Mouse (Mus musculus) kidney, adult 9 months (tissue): Measurements from ENCODE around the gene Sec1.
A peak's percentile ranks its signal among the peaks of the same experiment; 100 is the strongest.

Source experiments
- DNase-seq: peaks from one replicate; pipeline ENCODE4 v3.0.0; 2022

The Sec1 gene

GRCm38 (mm10) chr7:45693921-45694591 lies at the start of gene Sec1:
Sec1 (minus strand) TSS chr7:45694402.
- no peak for DNase-seq

DNA sequence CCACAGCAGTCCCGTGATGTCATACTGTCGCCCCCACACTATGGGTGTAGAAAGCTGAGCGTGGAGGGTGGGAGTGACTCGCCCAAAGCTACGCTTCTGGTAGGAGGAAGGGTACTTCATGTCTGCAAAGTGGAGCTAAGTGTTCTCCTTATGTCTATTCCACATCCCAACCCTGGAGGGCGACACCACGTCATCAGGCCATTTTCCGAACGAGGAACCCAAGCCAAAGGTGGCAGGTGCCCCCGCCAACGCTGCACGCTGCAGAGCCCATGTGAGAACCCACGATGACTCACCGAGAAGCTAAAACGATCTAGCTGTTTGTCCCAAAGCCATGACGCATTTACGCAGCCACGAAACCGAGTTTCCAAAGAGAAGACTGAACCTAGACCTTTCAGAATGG lies 48.1 kb upstream of the Sec1 start:
- DNase-seq: no peak

GRCm38 (mm10) chr7:45741777-45742176 lies 47.6 kb upstream of the Sec1 start:
- no peak for DNase-seq

GRCm38 (mm10) chr7:45741308-45741707 lies 47.1 kb upstream of the Sec1 start:
- no peak for DNase-seq

DNA sequence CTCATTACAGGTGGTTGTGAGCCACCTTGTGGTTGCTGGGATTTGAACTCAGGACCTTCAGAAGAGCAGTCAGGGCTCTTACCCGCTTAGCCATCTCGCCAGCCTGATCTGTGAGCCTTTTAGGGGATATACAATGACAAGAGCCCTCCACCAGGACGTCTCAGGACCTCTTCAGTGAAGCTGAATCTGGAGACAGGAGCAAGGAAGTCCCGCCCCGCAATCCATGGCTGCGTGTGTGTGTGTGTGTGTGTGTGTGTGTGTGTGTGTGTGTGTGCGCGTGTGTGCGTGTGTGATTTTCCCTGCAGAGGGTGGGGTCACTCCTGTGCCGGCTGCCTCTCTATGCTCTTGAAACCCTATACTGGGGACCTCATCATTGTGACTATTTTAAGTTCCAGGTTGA lies 45.6 kb upstream of the Sec1 start:
- DNase-seq: no peak

- DNase-seq: peak; percentile 86
These were observed 45.1 kb upstream of the Sec1 start for GRCm38 (mm10) chr7:45739162-45739763.

GRCm38 (mm10) chr7:45733477-45733876 lies 39.3 kb upstream of the Sec1 start:
- DNase-seq: no peak

- peak; percentile 49 for DNase-seq
These were observed 36.7 kb upstream of the Sec1 start for GRCm38 (mm10) chr7:45730727-45731431.

GRCm38 (mm10) chr7:45727625-45728024 lies 33.4 kb upstream of the Sec1 start:
- no peak for DNase-seq

GRCm38 (mm10) chr7:45726419-45726818 lies 32.2 kb upstream of the Sec1 start:
- no peak for DNase-seq

DNA sequence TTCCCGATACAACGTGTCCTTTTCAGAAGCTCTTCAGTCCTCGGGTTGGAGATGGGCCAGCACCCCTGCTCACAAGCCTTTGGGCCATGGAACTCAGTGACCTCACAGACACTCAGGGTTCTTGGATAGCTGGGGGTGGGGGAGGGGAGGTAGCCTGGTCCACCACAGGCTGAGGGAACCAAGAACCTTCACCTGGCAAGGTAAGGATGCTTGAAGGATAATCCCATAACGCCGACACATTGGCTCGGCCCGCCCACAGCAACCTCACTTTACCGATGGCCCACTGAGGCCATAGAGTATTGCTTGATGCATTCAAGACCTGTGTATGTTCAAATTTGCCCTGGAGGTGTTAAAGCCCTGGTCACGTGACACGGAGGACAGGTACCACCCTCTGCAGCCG lies 31.5 kb upstream of the Sec1 start, which contains the start of gene Spaca4:
Gene Spaca4, minus strand, starts transcription at position 101 of the 400 bp plus-strand sequence.
- DNase-seq: no peak

- no peak for DNase-seq
These were observed 30.9 kb upstream of the Sec1 start for GRCm38 (mm10) chr7:45725151-45725550.

DNA sequence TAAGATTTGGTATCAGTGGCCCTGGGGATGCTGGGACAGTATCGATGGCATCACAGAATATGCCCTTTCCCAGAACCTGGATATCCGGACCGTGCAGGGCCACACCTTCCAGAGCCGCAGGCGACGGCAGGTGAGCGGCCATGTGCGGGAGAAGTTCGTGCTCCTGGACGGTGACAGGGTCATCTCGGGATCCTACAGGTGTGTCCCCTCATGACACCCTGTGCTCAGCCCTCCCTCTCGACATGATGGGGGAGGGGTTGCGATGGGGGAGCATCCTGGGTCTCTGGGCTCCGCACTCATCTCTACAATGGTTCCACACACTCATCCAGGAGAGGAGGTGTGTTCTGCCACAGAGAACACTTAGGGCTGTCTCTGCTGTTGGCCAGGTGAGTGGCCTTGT lies 29.6 kb upstream of the Sec1 start:
- DNase-seq: no peak

DNA sequence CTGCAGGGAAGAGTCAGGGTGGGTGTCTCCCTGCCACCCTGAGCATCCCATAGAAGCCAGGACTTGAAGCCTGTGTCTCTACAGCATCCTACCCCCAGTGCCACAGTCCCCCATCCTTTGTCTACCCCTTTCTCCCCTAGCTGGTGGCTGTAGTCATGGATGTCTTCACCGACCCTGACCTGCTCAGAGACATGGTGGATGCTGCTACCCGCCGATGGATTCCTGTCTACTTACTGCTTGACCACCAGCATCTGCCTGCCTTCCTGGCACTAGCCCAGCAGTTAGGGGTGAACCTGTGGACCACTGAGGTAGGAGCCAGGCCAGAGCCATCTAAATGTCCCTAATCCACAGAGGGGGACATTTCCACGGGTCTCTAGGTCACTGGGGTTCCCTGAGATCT lies 29.1 kb upstream of the Sec1 start:
- no peak for DNase-seq

DNA sequence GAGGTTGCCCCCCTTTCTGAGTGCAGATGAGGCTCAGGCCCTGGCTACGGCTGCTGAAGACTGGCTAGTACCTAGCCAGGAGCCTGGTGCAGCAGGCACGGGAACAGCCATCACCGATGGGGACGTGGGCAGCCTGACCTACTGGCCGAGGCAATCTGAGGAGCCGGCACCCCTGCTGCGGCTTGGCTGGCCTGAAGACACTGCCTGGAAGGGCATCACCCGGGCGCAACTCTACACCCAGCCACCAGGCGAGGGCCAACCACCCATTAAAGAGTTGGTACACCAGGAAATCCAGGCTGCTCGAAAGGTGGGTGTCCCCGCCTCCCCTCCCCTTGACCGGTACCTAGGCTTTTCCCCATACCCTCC lies 28.1 kb upstream of the Sec1 start:
- no peak for DNase-seq

- DNase-seq: no peak
These were observed 27.6 kb upstream of the Sec1 start for GRCm38 (mm10) chr7:45721642-45722347.

GRCm38 (mm10) chr7:45721234-45721571 lies 27.0 kb upstream of the Sec1 start:
- DNase-seq: no peak

DNA sequence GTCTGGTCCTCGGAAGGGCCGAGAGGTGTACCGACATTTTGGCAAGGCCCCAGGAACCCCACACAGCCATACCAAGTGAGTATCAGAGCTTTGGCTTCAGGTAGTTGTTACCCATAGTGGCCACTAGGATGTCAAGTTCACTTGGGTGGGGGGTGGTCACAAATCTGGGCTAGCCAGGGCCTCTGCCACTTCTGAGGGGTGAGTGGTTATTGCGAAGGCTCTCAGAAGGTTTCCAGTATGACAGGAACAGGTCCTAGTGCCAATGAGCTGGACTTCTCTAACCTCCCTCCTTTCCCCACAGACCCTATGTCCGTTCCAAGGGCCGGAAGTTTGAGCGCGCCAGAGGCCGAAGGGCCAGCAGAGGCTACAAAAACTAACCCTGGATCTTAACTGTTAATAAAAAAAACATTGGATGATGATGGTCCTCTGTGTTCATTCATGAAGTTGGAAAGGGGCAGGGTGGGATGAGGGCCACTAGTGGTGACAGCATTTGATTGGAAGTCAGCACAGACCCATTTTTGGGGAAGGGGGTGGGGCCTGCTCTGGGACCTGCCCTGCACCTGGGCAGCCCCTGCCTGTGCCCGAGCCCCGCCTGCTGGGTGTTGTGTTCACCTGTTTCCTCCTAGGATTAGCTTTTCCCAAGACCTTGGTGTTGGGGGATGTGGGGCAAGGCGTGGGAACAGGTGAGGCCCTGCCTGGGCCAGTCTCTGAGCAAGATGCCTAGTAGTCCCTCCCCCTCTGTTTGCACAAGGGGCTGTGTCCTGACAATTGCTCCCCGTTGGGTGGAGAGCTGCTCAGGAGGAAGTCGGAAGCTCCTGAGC lies 26.4 kb upstream of the Sec1 start, which contains the start of gene Fam83e:
Gene Fam83e, plus strand, starts transcription at position 800 of the 821 bp plus-strand sequence.
- no peak for DNase-seq

DNA sequence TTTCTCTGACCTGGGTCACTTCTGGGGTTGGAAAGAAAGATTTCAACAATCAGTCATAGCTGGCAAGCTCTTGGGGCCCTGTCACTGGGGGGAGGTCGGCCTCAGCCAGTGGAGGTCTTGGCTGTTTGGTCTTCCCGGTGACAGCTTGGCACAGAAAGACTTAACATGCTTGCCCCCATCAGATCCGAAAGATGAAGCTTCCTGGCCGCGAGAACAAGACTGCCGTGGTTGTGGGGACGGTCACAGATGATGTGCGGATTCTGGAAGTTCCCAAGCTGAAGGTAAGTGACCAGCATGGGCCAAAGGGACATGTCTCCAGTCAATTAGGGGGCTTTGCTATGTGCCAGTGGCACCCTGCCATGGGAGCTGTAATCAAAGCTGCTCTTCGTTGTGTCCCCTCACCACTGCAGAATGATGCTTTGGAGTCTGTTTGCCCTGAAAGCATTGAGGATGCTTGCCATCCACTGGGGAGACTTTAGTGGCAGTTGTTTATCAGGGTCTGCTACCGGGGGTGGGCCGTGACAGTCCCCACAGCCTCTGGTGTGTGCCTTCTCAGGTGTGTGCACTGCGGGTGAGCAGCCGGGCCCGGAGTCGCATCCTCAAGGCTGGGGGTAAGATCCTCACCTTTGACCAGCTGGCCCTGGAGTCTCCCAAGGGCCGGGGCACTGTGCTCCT lies 25.7 kb upstream of the Sec1 start:
- DNase-seq: no peak

DNA sequence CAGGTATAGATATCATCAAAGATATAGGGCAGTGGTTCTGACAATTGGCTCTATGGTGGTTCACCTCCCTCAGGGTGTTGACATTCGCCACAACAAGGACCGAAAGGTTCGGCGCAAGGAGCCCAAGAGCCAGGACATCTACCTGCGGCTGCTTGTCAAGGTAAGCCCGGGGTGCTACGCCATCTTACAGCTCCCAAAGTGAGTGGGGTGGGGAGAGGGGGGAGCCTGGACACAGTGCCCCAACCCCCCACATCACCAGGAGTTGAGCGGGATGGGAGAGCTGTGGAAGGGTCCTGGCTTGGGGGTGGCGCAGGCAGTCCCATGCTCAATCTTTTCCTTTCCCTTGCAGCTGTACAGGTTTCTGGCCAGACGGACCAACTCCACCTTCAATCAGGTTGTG lies 25.0 kb upstream of the Sec1 start:
- DNase-seq: no peak

GRCm38 (mm10) chr7:45718331-45718730 lies 24.1 kb upstream of the Sec1 start:
- no peak for DNase-seq

DNA sequence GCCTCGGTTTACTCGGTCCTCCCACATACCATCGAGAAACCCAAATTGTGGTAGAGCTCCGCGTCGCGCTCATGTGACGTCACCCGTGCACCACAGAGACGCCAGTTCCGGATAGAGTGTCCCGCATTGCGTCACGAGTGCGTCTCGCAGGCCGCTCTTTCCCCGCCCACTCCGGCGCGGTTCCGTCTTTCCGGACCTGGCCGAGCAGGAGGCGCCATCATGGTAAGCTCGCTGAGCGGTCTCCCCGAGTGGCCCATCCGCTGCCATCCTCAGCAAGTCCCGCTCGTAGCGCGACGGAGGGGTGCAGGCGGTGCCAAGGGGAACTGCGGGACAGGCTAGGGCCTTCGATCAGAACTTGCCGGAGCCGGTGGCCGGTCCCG lies 23.7 kb upstream of the Sec1 start, which contains the start of gene Sphk2:
Gene Sphk2, minus strand, starts transcription at position 85 of the 380 bp plus-strand sequence.
- peak; percentile 99 for DNase-seq
